Mouse (Mus musculus) heart, postnatal 0 days (tissue): ENCODE measurements at regions not wholly inside any gene's neighbourhood (a gene's known extent, or its start where the extent isn't known, plus 50 kb on each side); places are given as distances from the start of the nearest gene placed in this dataset.

Experiments used
- CTCF ChIP-seq: IDR thresholded peaks from 2 replicates; pipeline ENCODE4 v1.5.1; 2016; ENCODE audit warnings: antibody characterized with exemption, control low read depth, low read depth
- EP300 ChIP-seq: IDR thresholded peaks from 2 replicates; pipeline ENCODE4 v1.6.1; 2016; ENCODE audit warnings: antibody characterized with exemption, low read depth

- no peak for TF ChIP-seq CTCF
- no peak for TF ChIP-seq EP300
Measured at GRCm38 (mm10) chrX:77391760-77392446, 118.9 kb upstream of the Tbl1x start.
